Mouse (Mus musculus): ENCODE results near the gene Olfr1286. TPM values are rescaled to one million over a fixed set of nuclear protein-coding genes. Genes with fewer than 3 reads are reported as not detected.

Gene Olfr1286
- polyA plus RNA-seq (2015; fragmentation: Nextera tagmentation; extraction: Ambion mirVana): not detected in 2 replicates

GRCm38 (mm10) chr2:111422931-111423330, at the start of gene Olfr1286:
Gene Olfr1286, minus strand, starts transcription at chr2:111423115.
- Histone ChIP-seq H3K4me1 (replicated peaks) (no peaks in the 10 kb centered on the region), H3K27ac (no peak within 1 kb of the TSS), H3K36me3 (no peaks in the 10 kb centered on the region), H3K4me2 (replicated peaks) (no peak within 1 kb of the TSS), H3K27me3 (replicated peaks) (no peaks in the 10 kb centered on the region), H3K4me3 (replicated peaks) (no peak within 1 kb of the TSS), H3K9me3 (no peaks in the 10 kb centered on the region), H3K9ac (no peak within 1 kb of the TSS)
- WGBS: 60% methylated on average over 1 of the region's 1 CpGs
- no peak for ATAC-seq

DNA sequence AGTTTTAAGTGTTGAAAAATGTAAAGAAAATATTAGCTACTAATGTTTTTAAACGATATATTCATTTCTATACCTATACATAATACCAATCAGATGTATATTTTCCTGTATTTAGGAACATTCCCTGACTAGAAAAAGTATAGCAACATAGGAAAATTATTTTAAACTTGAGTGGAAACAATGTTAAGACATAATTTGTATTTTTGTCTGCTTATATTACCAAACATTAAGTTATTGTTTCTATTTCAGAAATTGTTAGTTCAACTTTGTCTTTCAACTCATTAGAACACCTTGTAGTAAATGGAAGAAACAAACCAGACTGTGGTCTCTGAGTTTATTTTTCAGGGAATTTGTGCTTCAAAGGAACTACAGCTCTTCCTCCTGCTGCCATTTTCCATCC, 25.9 kb upstream of the Olfr1286 start, which contains the start of gene Olfr1287:
Olfr1287 (plus strand) TSS at position 301 of the 400 bp plus-strand sequence.
- 81% methylated on average over 1 of the region's 1 CpGs for WGBS
- H3K4me1 ChIP-seq (replicated peaks): no peaks in the 10 kb centered on the region
- no peaks in the 10 kb centered on the region for H3K9me3 ChIP-seq
- no peak within 1 kb of the TSS for H3K9ac ChIP-seq
- H3K4me2 ChIP-seq (replicated peaks): no peak within 1 kb of the TSS
- no peak within 1 kb of the TSS for H3K4me3 ChIP-seq (replicated peaks)
- no peaks in the 10 kb centered on the region for H3K27me3 ChIP-seq (replicated peaks)
- no peaks in the 10 kb centered on the region for H3K36me3 ChIP-seq
- ATAC-seq: no peak
- H3K27ac ChIP-seq: no peak within 1 kb of the TSS

GRCm38 (mm10) chr2:111375222-111375621, 47.7 kb downstream of the Olfr1286 start, which contains the start of gene Olfr1284:
Gene Olfr1284, plus strand, starts transcription at chr2:111375522.
- no peak within 1 kb of the TSS for H3K27ac ChIP-seq
- H3K4me1 ChIP-seq (replicated peaks): no peaks in the 10 kb centered on the region
- no peak within 1 kb of the TSS for H3K4me3 ChIP-seq (replicated peaks)
- H3K36me3 ChIP-seq: no peaks in the 10 kb centered on the region
- 85% methylated on average over 1 of the region's 1 CpGs for WGBS
- H3K9me3 ChIP-seq: no peaks in the 10 kb centered on the region
- no peak for ATAC-seq
- H3K4me2 ChIP-seq (replicated peaks): no peak within 1 kb of the TSS
- H3K9ac ChIP-seq: no peak within 1 kb of the TSS
- no peaks in the 10 kb centered on the region for H3K27me3 ChIP-seq (replicated peaks)

Other genes starting within 250 kb of the Olfr1286 start
- gene 4930430A15Rik, start 193.5 kb downstream of the Olfr1286 start, polyA plus RNA-seq (2015; fragmentation: Nextera tagmentation; extraction: Ambion mirVana): not detected in 2 replicates
- not detected in 2 replicates for gene Olfr1275, start 187.8 kb downstream of the Olfr1286 start, polyA plus RNA-seq (2015; fragmentation: Nextera tagmentation; extraction: Ambion mirVana)
- not detected in 2 replicates for gene Olfr1276, start 168.6 kb downstream of the Olfr1286 start, polyA plus RNA-seq (2015; fragmentation: Nextera tagmentation; extraction: Ambion mirVana)
- gene Olfr1277, start 149.0 kb downstream of the Olfr1286 start, polyA plus RNA-seq (2015; fragmentation: Nextera tagmentation; extraction: Ambion mirVana): not detected in 2 replicates
- gene Olfr1278, start 133.0 kb downstream of the Olfr1286 start, polyA plus RNA-seq (2015; fragmentation: Nextera tagmentation; extraction: Ambion mirVana): not detected in 2 replicates
- gene Olfr1279, start 122.5 kb downstream of the Olfr1286 start, polyA plus RNA-seq (2015; fragmentation: Nextera tagmentation; extraction: Ambion mirVana): not detected in 2 replicates
- not detected in 2 replicates for gene Olfr1280, start 109.1 kb downstream of the Olfr1286 start, polyA plus RNA-seq (2015; fragmentation: Nextera tagmentation; extraction: Ambion mirVana)
- gene Olfr1281, start 96.6 kb downstream of the Olfr1286 start, polyA plus RNA-seq (2015; fragmentation: Nextera tagmentation; extraction: Ambion mirVana): not detected in 2 replicates
- gene Olfr1282, start 87.0 kb downstream of the Olfr1286 start, polyA plus RNA-seq (2015; fragmentation: Nextera tagmentation; extraction: Ambion mirVana): not detected in 2 replicates
- gene Olfr1283, start 56.3 kb downstream of the Olfr1286 start, polyA plus RNA-seq (2015; fragmentation: Nextera tagmentation; extraction: Ambion mirVana): not detected in 2 replicates
- not detected in 2 replicates for gene Olfr1284, start 47.6 kb downstream of the Olfr1286 start, polyA plus RNA-seq (2015; fragmentation: Nextera tagmentation; extraction: Ambion mirVana)
- gene Olfr1287, start 26.0 kb upstream of the Olfr1286 start, polyA plus RNA-seq (2015; fragmentation: Nextera tagmentation; extraction: Ambion mirVana): not detected in 2 replicates
- gene Olfr1288, start 51.0 kb upstream of the Olfr1286 start, polyA plus RNA-seq (2015; fragmentation: Nextera tagmentation; extraction: Ambion mirVana): not detected in 2 replicates
- gene Olfr1289, start 57.7 kb upstream of the Olfr1286 start, polyA plus RNA-seq (2015; fragmentation: Nextera tagmentation; extraction: Ambion mirVana): not detected in 2 replicates
- gene Olfr1290, start 70.7 kb upstream of the Olfr1286 start, polyA plus RNA-seq (2015; fragmentation: Nextera tagmentation; extraction: Ambion mirVana): not detected in 2 replicates
- gene Olfr1291-ps1, start 74.1 kb upstream of the Olfr1286 start, polyA plus RNA-seq (2015; fragmentation: Nextera tagmentation; extraction: Ambion mirVana): not detected in 2 replicates
- not detected in 2 replicates for gene Olfr1293-ps, start 102.1 kb upstream of the Olfr1286 start, polyA plus RNA-seq (2015; fragmentation: Nextera tagmentation; extraction: Ambion mirVana)
- gene Olfr1294, start 117.2 kb upstream of the Olfr1286 start, polyA plus RNA-seq (2015; fragmentation: Nextera tagmentation; extraction: Ambion mirVana): not detected in 2 replicates
- gene Olfr1295, start 146.6 kb upstream of the Olfr1286 start, polyA plus RNA-seq (2015; fragmentation: Nextera tagmentation; extraction: Ambion mirVana): not detected in 2 replicates
- not detected in 2 replicates for gene Olfr1297, start 203.4 kb upstream of the Olfr1286 start, polyA plus RNA-seq (2015; fragmentation: Nextera tagmentation; extraction: Ambion mirVana)
- not detected in 2 replicates for gene Olfr1298, start 226.1 kb upstream of the Olfr1286 start, polyA plus RNA-seq (2015; fragmentation: Nextera tagmentation; extraction: Ambion mirVana)
- gene Olfr1299, start 238.3 kb upstream of the Olfr1286 start, polyA plus RNA-seq (2015; fragmentation: Nextera tagmentation; extraction: Ambion mirVana): not detected in 2 replicates

Data from intestine, embryonic 15.5 days (tissue).